Mouse (Mus musculus): Measurements from ENCODE around the gene Acad11.

Gene Acad11

GRCm38 (mm10) chr9:104063244-104063961 is at the start of gene Acad11:
Gene Acad11 (plus strand): TSS chr9:104063377.
- DNase-seq (ENCODE audit: low spot score in 2 of 2), result peak; percentile 85 to 94

- no peak for DNase-seq (ENCODE audit: low spot score in 2 of 2)
These were observed 48.7 kb upstream of the Acad11 start for GRCm38 (mm10) chr9:104014526-104014925.

GRCm38 (mm10) chr9:104021026-104021425 is 42.2 kb upstream of the Acad11 start:
- DNase-seq (ENCODE audit: low spot score in 2 of 2), result no peak

- DNase-seq (ENCODE audit: low spot score in 2 of 2), result no peak
These were observed 36.0 kb upstream of the Acad11 start for GRCm38 (mm10) chr9:104027186-104027585.

- DNase-seq (ENCODE audit: low spot score in 2 of 2), result no peak
These were observed 33.3 kb upstream of the Acad11 start for GRCm38 (mm10) chr9:104029861-104030260.

- DNase-seq (ENCODE audit: low spot score in 2 of 2), result no peak
These were observed 28.9 kb upstream of the Acad11 start for GRCm38 (mm10) chr9:104034231-104034630.

- DNase-seq (ENCODE audit: low spot score in 2 of 2), result no peak
These were observed 28.5 kb upstream of the Acad11 start for GRCm38 (mm10) chr9:104034718-104035117.

GRCm38 (mm10) chr9:104035261-104036015 is 27.7 kb upstream of the Acad11 start:
- peak; percentile 78 to 80 for DNase-seq (ENCODE audit: low spot score in 2 of 2)

- no peak for DNase-seq (ENCODE audit: low spot score in 2 of 2)
These were observed 24.9 kb upstream of the Acad11 start for GRCm38 (mm10) chr9:104038266-104038665.

GRCm38 (mm10) chr9:104039031-104039695 is 24.0 kb upstream of the Acad11 start:
- DNase-seq (ENCODE audit: low spot score in 2 of 2), result no peak

- no peak for DNase-seq (ENCODE audit: low spot score in 2 of 2)
These were observed 23.4 kb upstream of the Acad11 start for GRCm38 (mm10) chr9:104039742-104040141.

- DNase-seq (ENCODE audit: low spot score in 2 of 2), result no peak
These were observed 22.8 kb upstream of the Acad11 start, which contains the start of gene Gm28305 for GRCm38 (mm10) chr9:104040362-104040761. Gene Gm28305 (plus strand): TSS chr9:104040662.

GRCm38 (mm10) chr9:104043676-104044075 is 19.5 kb upstream of the Acad11 start:
- DNase-seq (ENCODE audit: low spot score in 2 of 2), result no peak

- DNase-seq (ENCODE audit: low spot score in 2 of 2), result no peak
These were observed 12.1 kb upstream of the Acad11 start for GRCm38 (mm10) chr9:104051028-104051427.

- peak in 1 of 2 experiments; percentile 68 for DNase-seq (ENCODE audit: low spot score in 2 of 2)
These were observed 540 bp upstream of the Acad11 start, which contains the start of gene Uba5 for GRCm38 (mm10) chr9:104062430-104063243. Gene Uba5 (minus strand): TSS chr9:104063134.

- DNase-seq (ENCODE audit: low spot score in 2 of 2), result no peak
These were observed 1.4 kb downstream of the Acad11 start for GRCm38 (mm10) chr9:104064571-104064970.

- DNase-seq (ENCODE audit: low spot score in 2 of 2), result no peak
These were observed 7.1 kb downstream of the Acad11 start for GRCm38 (mm10) chr9:104070241-104070640.

GRCm38 (mm10) chr9:104070863-104071604 is 7.9 kb downstream of the Acad11 start:
- no peak for DNase-seq (ENCODE audit: low spot score in 2 of 2)

GRCm38 (mm10) chr9:104075808-104076207 is 12.6 kb downstream of the Acad11 start:
- no peak for DNase-seq (ENCODE audit: low spot score in 2 of 2)

GRCm38 (mm10) chr9:104078780-104079179 is 15.6 kb downstream of the Acad11 start:
- no peak for DNase-seq (ENCODE audit: low spot score in 2 of 2)

GRCm38 (mm10) chr9:104079379-104079778 is 16.2 kb downstream of the Acad11 start:
- peak; percentile 35 to 36 for DNase-seq (ENCODE audit: low spot score in 2 of 2)
